Mouse (Mus musculus) cerebellum, postnatal 36 days (tissue): Measurements from ENCODE around the gene Lmntd2.
"Not testable (repeated sequence)": the region's sequence is repeated elsewhere in the genome, so short reads cannot be mapped to it uniquely, and the experiment has no call there.

Experiments
- DNase-seq, 2 experiments: peaks; one replicate each; pipeline ENCODE4 v3.0.0; 2021 to 2022; ENCODE audit warnings: mixed read lengths in 2 of 2

Lmntd2 gene

DNA sequence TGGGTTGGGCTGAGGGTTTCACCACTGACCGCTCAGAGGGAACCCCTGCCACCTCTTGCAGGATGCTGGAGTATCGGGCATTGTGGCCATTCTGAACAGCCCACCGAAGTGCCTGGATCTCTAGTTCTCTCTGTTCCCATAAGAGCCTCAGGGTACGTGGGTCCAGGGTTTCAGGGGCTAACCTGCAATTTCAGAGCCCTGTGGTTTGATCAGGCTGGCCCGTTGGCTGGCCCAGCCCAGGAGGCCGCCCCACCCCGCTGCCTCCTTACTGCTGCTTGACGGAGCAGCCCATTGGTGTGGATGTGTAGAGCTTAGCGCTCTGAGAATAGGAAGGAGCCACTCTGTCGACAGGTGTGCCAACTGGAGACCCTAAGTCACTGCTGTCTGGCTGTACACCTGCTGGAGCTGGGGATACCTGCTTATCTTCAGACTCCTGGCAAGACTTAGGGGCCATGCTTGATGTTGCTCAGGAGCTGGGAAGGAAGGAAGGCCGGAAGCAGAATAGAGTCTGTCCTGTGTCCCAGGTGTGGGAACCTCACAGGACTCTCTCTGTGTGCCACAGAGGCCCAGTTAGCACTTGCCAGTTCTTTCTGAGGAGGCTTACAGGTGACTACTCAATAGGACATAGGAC lies at the start of gene Lmntd2:
Gene Lmntd2 (minus strand): TSS at position 476 of the 631 bp plus-strand sequence.
- DNase-seq: no peak

DNA sequence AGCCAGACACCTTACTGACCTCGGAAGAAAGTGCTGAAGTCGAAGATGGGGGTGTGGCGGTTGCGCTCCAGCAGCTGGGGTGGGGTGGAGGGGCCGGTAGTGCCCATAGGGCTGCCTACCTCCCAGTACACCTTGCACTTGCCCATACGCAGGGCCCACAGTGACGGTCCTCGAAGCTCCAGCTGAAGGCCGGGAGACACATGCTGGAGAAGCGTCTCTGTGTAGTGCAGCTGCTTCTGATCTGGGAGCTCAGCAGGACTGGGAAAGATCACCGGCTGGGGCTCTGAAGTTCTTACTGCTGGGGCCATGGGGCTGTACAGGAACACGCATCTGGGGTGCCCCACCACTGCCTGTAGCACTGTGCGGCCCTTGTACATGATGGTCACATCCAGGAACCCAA lies 49.8 kb upstream of the Lmntd2 start:
- DNase-seq: no peak

DNA sequence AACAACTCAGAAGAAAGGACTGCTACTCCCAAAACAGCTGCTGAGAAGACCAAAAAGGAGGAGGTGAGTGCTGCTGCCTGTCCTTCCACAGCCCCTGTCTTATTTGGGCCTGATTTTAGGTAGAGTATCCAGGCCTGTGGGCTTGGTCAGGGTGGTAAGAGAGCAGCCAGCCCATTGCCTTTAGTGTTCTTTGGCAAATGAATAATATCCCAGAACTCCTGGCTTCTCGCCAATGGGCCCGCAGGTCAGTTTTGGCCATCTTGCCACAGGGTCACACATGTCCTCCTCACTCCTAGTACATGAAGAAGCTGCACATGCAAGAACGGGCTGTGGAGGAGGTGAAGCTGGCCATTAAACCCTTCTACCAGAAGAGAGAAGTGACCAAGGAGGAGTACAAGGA lies 47.6 kb upstream of the Lmntd2 start:
- DNase-seq: no peak

DNA sequence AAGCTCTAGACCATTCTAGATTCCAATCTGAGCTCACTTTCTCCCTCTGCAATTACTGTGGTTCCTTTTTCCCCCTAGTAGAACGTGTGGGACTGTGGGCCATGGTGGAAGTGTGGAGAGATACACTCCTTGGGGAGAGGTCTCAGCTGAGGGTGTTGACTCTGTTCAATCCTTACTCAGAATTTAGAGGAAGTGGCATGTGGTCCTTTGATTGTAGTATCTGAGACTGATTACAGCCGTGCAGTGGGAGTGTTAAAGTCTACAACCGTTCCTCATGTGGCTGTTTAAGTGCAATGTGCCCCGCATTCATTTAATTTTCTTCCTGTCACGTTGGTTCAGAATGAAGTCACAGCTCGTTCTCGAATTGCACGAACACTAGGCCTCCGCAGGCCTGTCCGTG lies 42.3 kb upstream of the Lmntd2 start:
- DNase-seq: no peak

DNA sequence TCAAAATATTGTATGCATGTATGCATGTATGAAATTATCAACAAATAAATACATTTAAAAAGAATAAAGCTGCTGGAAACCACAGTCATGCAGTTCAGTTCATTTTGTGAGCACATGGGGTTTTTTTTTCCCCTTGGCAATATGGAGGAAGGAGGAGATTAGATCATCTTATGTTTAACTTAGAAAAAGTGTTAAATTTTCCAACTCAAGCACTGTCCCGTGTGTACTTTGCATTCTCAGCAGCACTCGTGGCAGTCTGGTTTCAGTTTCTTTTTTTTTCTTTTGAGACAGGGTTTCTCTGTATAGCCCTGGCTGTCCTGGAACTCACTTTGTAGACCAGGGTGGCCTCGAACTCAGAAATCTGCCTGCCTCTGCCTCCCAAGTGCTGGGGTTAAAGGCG lies 36.6 kb upstream of the Lmntd2 start:
- not testable (repeated sequence) for DNase-seq

DNA sequence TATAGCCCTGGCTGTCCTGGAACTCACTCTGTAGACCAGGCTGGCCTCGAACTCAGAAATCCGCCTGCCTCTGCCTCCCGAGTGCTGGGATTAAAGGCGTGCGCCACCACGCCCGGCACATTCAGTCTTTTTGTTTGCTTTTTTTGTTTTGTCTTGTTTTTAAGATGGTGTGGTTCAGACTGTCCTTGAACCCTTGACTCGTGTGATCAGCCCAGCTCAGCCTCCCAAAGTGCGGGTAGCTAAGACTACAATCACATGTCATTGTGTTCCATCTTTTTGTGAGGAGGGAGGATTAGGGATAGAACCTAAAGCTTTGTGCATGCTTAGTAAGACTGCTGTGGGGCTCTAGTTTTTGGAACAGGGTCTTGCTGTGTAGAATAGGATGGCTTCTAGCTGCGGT lies 17.7 kb upstream of the Lmntd2 start:
- no peak for DNase-seq

DNA sequence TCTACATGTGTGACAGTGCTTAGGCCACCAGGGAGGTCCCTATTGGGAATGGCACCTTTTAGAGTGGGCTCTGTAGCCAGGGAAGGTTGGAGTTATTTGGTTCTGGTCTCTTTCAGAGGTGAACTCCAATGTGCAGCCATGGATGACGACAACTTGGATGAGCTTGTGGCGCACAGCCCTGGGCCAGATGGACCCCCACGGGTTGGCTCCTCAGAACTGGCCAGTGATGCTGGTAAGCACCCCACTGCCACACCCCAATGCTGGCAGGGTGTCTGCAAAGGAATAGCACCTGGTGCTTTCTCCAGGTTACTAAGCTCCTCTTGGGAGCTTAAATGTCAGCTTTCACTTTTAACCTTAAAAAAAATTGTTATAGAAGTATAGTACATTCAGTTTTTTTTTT lies 17.2 kb upstream of the Lmntd2 start:
- peak; percentile 42 to 53 for DNase-seq

DNA sequence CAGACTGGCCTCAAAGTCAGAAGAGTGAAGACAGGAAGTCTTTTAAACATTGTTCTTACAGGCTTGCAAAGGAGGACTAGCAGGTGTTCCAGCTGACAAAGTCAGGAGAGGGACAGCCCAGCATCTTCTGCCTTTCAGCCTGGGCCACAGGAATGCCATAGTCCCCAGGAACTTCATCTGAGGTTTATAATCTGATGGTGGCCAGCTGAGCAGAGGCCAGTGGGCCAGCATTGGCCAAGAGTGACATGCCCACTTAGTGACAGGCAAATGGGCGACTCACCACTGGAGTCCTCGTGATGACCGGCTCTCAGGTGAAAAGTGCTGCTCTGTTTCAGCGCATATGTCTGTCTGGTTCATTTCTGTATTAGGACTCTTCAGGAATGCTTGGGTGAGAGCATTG lies 16.7 kb upstream of the Lmntd2 start:
- DNase-seq: no peak

DNA sequence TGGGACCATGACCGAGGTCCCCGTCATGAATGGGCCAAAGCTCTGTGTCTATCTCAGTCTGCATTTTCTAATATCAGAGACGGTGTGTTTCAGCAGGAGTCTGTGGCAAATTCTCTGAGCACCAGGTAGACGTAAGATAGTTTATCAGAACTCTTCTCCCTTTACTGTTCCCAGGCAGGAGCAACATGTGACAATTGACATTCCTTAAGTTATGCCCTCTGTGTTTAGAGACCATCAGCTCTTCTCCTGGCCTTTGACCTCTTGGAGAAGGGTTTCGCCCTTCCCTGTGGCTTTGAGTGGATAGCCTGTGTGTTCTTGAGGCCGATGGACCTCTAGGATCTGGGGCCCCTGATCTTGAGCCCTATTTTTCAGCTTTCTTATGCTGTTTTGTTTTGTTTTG lies 15.8 kb upstream of the Lmntd2 start:
- no peak for DNase-seq

DNA sequence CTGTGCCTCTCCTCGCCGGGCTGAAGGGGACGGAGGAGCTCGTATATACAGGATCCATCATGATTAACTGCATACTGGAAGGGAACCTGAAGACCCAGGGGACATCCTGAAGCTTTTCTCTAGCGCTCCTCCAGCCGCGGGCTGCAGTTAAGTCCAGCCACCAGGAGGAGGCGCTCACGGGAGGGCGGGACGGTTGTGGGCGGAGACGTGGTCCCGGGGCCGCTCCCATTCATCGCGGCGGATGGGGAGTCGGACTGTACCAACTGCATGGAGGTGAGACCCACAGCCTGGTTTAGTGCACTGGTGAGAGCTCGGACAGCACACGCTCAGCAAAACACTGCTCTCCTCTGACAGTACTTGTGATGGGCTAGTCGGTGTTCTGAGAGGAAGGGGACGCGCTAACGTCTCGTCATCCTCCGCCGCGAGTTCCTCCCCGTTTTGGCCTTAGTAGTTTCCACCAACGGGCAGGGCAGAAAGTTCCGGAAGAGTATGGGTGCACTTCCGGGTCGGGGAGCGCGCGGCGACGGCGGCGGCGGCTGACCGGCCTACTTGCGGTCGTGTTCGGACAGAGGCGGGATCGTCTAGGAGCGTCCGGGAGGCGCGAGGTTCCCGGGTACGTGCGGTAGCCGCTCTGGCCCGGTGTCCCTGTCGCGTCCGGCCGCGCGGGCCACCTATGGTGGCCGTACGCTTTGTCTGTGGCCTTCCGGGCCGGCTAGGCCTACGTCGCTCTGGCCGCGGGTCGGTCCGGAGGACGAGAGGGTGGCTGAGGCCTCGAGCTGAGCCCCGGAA lies 14.6 kb upstream of the Lmntd2 start, which contains the start of gene Phrf1:
Gene Phrf1 (plus strand): TSS at position 506 of the 789 bp plus-strand sequence.
- peak; percentile 93 to 94 for DNase-seq

DNA sequence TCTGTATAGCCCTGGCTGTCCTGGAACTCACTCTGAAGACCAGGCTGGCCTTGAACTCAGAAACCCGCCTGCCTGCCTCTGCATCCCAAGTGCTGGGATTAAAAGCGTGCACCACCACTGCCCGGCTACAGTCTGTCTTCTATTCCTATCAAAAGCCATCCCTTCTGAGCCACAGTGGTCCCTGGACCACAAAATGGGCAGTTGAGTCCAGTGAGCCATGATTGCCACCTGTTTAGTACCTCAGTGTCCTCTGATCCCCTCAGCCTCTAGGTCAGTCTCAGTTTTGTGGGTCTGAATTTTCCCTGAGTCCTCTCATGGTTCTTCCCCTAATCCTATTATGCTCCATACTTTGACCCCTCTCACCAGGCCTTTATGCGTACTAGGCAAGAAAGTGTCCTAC lies 13.9 kb upstream of the Lmntd2 start:
- no peak for DNase-seq

DNA sequence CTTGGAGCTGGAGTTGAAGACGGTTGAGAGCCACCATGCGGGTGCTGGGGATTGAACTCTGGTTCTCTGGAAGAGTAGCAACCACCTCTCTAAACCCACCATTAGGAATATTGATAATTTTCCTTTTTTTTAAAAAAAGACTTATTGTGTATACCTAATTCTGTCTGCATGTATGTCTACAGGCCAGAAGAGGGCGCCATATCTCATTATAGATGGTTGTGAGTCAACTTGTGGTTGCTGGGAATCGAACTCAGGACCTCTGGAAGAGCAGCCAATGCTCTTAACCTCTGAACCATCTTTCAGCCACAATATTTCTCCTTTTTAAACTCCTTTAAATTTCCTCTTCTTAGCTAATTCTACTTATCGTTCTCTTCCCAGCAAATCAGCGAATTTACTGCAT lies 12.7 kb upstream of the Lmntd2 start:
- DNase-seq: no peak

DNA sequence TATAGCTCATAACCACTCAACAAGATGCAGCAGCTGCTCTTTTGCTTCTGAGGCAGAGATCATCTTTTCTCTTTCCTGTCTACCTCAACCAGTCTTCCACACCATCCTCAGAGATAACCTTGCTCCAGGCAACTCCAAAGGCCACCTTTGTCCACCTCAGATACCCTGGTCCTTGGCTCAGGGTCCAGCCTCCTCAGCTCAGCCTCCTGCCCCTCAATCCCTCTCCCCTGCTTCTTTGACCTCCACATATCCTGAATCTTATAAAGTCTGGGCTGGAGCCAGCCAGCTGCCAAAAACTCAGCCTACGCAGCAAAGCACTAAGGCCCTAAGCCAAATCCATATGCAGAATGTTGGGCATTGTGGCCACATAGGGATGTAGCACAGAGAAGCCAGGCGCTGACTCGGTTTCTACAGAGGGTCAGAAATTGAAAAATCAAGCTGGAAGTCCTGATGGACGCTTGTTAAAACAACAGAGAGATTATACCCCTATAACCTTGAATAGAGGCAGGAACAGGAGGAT lies 8.9 kb upstream of the Lmntd2 start:
- DNase-seq: no peak

DNA sequence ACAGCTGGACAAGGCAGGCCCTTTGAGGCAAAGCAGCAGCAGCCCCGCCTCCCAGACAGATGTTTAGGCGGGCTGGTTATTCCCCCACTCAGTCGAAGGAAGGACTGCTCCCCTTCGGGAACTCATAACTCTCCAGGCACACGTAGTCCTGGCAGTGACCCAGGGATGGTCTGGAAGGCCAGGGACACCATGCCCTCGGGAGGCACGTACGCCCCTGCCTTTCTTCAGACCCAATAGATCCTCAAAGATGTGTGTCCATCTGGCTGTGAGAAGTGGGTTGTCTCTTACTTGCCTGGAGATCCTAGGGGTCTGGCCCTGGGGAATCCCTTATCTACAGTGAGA lies 8.2 kb upstream of the Lmntd2 start:
- no peak for DNase-seq

DNA sequence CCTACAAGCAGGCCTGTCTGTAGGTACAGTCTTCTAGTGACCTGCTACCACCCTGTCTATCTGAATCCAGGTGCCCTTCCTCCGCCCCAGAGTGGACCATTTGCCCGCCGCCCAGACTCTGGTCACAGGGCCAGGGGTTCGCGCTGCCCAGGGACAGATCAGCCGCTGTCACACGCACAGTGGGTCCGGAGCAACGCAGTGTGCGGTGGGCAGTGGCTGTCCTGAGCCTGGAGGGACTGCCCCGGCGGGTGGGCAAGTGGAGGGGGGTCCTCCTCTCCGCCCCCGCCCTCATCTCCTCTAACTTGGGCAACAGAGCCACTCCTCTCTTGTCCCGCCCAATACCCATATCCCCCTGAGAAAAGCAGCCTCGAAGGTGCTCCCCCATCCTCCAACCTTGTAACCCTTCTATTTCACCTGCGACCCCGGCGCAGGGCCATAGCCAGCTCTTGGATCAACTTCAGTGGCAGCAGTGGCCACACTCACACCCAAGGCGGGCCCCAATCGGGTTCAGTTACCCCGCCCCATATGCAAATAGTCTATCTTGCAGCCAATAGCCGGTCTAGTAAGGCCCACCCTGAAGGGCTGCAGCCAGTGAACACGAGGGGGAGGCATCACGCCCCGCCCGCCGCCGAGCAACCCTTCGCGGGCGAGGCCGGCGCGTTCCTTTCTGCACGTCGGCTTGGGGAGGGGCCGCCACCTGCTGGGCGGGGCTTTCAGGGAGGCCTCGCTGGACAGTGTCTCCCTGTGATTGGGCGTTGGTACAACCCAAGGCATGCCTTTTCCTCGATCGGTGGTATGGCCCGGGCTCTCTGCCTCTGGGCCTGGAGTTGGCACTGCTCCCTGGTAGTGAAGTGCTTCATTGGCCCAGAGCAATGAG lies 7.6 kb upstream of the Lmntd2 start:
- peak; percentile 79 to 89 for DNase-seq

DNA sequence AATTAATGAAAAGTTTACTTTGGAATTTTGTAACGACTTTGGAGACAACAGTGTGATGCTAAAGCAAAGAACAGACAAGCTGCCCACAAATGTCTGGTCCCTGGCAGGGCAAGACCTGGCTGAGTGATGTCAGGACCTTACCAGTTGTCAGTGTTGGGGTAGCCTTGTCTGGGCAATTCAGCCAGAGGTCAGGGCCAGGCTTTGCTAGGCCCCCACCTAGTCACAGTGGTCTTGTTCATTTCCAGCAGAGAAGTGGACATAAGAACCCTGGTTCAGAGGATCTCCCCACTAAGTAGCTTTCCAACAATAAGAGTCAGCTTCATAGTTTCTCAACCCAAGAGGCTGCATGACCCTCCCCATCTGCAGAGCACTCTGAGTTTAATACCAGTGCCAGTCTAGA lies 6.5 kb upstream of the Lmntd2 start:
- DNase-seq: no peak

DNA sequence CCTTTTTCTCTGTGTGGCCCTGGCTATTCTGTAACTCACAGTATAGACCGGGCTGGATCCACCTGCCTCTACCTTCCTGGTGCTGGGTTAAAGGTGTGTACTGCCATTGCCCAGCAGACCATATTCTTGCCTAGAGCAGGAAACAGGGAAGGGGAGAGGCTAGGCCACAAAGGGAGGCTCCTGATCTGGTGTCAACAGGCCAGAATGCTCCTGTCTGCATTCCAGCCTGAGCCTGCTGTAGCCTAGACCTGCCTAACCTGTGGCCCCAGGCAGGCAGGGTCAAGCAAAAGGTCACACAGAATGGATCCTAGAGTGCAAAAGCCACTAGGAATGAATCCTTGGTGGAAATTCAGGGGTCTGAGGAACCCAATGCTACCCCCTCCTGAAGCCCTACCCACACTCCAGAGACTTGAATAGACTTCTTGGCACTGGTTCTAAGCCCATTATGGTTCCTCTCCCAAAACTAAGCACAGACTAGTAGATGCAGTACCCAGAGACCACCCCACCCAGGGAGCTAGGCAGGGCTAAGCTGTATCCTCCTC lies 5.7 kb upstream of the Lmntd2 start:
- no peak for DNase-seq

DNA sequence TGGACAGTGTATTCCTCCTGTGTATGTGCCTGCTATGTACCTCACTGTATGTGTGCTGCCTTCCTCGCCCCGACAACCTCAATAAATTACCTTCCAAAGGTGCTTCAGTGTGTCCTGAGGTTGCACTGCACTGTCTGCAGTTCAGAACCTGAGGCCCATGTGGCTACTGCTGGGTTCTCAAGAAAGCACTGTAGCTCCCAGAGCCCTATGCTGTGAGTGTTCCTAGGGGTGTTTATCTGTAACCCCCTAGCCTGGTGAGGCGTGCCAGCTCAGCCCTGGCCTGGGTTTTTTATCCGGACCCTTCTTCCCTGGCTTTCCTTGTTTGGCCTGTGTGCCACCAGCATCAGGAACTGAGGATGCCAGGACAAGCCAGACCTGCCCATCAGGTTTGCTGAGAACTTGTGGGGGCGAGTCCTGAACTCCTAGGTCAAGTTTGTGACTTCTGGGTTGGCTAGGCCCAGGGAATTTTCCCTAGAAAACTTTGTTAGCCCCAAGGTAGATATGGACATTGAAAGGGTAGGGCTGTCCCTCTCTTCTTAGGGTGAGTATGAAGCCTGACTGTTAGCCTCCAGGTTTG lies 4.8 kb upstream of the Lmntd2 start:
- no peak for DNase-seq

DNA sequence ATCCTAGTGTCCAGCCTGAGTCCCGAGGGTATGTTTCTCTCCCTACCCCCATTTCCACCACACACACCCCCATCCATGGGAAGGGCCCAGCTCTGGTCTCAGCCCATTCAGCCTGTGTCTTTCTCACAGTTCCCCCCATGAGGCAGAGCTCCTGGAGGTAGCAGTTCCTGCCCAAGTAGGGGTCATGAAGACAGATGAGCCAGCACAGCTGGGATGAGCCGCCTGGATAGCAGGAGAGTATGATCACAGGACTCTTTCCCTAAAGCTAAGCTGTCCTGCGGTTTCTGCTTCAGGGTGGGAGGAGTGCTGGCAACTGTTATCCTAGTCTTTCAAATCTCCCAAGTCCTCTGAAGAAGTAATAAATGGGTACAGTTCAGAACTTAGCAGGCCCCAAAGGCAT lies 4.3 kb upstream of the Lmntd2 start:
- no peak for DNase-seq

DNA sequence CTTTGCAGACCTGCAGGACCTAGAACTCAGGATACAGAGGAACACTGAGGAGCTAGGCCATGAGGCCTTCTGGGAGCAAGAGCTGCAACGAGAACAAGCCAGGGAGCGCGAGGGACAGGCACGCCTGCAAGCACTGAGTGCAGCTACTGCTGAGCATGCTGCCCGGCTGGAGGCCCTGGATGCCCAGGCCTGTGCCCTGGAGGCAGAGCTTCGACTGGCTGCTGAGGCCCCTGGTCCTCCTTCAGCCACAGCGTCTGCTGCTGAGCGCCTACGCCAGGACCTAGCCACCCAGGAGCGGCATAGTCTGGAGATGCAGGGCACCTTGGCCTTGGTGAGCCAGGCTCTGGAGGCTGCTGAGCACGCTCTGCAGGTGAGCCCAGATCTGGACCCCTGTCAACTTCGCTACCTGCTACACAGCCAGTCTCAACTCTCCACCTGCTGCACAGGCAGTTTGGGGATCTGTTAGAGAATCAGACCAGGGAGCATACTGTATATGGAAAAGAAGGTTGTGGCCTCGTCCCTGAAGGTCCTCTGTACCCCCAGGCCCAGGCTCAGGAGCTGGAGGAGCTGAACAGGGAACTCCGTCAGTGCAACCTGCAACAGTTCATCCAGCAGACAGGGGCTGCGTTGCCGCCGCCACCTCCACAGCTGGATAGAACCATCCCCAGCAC lies 3.6 kb upstream of the Lmntd2 start:
- DNase-seq: no peak

DNA sequence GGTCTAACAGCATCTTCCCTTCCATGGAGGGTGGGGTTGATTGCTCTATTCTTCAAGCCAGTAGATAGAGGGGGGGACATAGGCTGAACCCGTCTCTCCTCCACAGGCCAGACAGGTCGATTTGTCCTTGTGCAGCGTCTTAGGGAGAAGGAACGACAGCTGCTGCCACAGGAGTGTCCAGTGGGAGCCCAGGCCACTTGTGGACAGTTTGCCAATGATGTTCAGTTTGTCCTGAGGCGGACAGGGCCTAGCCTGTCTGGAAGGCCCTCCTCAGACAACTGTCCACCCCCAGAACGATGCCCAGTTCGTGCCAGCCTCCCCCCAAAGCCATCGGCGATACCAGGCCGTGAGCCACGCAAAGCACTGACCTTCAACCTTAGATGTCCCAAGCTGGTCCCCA lies 3.0 kb upstream of the Lmntd2 start:
- DNase-seq: no peak
